Mouse (Mus musculus) left cerebral cortex, postnatal 4 days (tissue): ENCODE measurements around the gene Ppp1r1a. TPM values are rescaled to one million over a fixed set of nuclear protein-coding genes. Genes with fewer than 3 reads are reported as not detected.

Experiments
- DNase-seq: peaks from one replicate; pipeline ENCODE4 v3.0.0-alpha.2; 2022
- intact Hi-C: fragments of 180-260 bp; cut with DNase I; formaldehyde crosslinking; loops from one replicate; pipeline ENCODE4 v1.15.1; 2025
- total RNA-seq, 2 experiments: library from RNA; stranded (reverse); gene quantifications; 2 replicates each; pipeline ENCODE4 v1.2.3; 2021

The Ppp1r1a gene
- 100 to 1,000 TPM; 144 to 153 TPM for total RNA-seq

DNA sequence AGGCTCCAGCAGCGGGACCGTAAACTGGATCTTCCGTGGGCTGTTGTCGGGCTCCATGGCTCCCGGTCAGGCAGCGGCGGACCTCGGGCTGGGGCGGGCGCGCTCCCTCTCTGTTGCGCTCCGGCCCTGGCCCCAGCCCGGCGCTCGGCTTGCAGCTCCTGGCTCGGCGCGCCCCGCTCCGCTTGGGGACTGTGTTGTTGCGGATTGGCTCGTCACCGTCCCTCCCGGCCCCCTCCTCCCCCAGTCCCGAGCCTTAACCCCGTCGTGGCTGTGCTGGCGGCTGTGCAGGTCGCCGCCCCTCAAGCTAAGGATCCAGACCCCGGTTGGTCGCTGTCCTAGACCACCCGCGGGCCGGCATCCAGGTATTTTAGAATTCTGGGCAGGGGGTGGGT is at the start of gene Ppp1r1a:
Gene Ppp1r1a (minus strand): TSS at position 182 of the 392 bp plus-strand sequence.
- intact Hi-C loops = no loop called here

GRCm38 (mm10) chr15:103585876-103586275 is 48.1 kb upstream of the Ppp1r1a start:
- DNase-seq = no peak
- intact Hi-C loops = no loop called here

More for the DNA sequence above, at the start of gene Ppp1r1a:
- DNase-seq = peak; percentile 85

DNA sequence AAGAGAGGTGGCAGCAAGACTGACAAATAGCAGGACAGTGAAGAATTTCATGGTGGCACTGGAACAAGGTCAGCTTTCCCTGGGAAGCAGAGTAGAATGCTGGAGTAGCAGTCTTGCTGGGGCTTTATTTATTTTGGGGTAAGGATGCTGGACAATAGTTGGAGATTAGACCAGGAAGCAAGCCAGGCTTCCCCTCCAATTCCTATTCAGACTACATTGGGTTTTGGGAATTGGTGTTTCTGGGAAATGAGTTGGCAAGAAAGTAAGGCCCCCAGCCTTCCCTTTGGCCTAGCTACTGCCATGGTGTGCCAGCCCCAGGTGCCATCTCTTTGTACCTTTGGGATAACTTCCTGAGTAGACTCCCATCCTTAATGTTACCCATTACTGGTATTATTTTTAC is 27.2 kb upstream of the Ppp1r1a start, which contains the start of gene Glycam1:
Gene Glycam1 (minus strand): TSS at position 101 of the 400 bp plus-strand sequence.
- intact Hi-C loops = no loop called here
- DNase-seq = no peak

- peak; percentile 32 for DNase-seq
- intact Hi-C loops = no loop called here
These were observed 14.4 kb upstream of the Ppp1r1a start for GRCm38 (mm10) chr15:103552096-103552690.

DNA sequence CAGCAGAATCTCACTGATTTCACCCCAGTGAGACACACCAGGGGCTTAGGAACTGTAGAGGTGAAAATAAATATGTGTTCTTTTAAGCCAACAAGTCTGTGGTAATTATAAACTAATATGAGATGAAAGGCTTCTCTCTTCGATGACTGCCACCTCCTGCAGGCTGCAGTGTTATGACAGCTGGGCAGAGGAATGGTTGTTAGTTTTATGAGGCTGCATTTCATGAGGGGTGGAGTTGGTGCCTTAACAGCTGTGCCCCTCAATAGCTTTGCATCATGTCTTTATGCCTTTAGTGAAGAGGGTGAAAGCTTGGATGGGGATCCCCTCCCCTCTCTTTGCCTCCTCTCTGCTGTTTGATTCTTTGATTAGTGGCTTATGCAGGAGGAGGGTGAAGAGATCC is 13.2 kb upstream of the Ppp1r1a start:
- intact Hi-C loops = no loop called here

DNA sequence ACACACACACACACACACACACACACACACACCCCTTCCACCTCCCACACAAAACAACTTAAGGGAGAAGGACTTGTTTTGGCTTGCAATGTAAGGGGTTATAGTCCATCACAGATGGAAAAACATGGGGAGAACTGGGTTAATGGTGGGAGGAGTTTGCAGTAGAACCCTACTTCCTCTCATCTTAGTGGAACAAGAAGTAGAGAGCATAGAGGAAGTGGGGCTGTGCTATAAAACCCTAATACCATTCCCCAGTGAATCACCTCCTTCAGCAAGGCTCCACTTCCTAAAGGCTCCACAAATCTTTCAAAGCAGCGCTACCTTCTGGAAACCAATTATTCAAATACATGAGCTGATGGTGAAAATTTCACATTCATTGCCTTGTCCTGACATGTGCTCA is 11.7 kb upstream of the Ppp1r1a start:
- no peak for DNase-seq
- intact Hi-C loops = no loop called here

More for the DNA sequence above, 13.2 kb upstream of the Ppp1r1a start:
- DNase-seq = no peak

- no peak for DNase-seq
- intact Hi-C loops = no loop called here
These were observed 10.2 kb upstream of the Ppp1r1a start for GRCm38 (mm10) chr15:103547983-103548382.

- intact Hi-C loops = no loop called here
- DNase-seq = no peak
These were observed 4.7 kb upstream of the Ppp1r1a start for GRCm38 (mm10) chr15:103542526-103542925.

DNA sequence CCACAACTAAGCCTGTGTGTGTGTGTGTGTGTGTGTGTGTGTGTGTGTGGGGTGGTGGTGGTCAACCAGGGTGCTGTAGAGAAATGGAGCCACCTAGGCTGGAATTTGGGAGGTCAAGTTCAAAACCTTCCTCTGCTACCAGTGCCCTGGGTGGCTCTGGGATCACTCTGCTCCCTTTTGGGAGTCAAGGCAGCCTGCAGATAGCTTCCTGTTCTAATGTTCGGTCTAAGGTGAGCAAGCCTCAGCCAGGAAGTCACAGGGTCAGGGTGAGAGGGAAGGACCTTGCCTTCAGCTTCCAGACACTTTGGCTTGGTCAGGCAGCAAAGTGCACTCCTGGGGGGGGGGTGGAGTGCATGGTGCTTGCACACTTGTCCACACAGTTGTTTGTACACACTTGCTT is 2.8 kb upstream of the Ppp1r1a start:
- intact Hi-C loops = no loop called here
- DNase-seq = no peak

DNA sequence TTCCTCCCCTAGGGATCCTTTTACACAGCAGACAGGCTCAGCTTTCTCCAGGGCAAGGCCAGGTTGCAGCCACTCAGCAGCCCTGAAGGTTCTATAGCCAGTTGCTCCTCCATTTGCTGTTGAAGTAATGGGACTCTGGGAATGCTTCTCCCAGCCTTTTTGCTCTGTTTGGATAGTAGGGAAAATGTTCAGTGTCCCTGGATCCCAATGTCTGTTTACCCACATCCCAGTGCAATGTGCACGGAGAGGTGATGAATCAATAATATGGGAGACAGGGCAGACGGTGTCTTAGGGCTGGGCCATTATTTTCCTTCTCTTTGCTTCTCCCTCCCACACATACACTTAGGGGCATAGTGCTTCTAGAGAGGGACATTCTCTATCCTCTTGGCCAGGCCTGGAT is 1.5 kb upstream of the Ppp1r1a start:
- no peak for DNase-seq
- intact Hi-C loops = no loop called here

GRCm38 (mm10) chr15:103537011-103537821 is 587 bp downstream of the Ppp1r1a start:
- intact Hi-C loops = no loop called here

GRCm38 (mm10) chr15:103536456-103536855 is 1.3 kb downstream of the Ppp1r1a start:
- intact Hi-C loops = no loop called here
- DNase-seq = no peak

More at GRCm38 (mm10) chr15:103537011-103537821, 587 bp downstream of the Ppp1r1a start:
- peak; percentile 62 for DNase-seq

- DNase-seq = no peak
- intact Hi-C loops = no loop called here
These were observed 2.0 kb downstream of the Ppp1r1a start for GRCm38 (mm10) chr15:103535786-103536185.

GRCm38 (mm10) chr15:103535030-103535429 is 2.8 kb downstream of the Ppp1r1a start:
- intact Hi-C loops = no loop called here
- no peak for DNase-seq

DNA sequence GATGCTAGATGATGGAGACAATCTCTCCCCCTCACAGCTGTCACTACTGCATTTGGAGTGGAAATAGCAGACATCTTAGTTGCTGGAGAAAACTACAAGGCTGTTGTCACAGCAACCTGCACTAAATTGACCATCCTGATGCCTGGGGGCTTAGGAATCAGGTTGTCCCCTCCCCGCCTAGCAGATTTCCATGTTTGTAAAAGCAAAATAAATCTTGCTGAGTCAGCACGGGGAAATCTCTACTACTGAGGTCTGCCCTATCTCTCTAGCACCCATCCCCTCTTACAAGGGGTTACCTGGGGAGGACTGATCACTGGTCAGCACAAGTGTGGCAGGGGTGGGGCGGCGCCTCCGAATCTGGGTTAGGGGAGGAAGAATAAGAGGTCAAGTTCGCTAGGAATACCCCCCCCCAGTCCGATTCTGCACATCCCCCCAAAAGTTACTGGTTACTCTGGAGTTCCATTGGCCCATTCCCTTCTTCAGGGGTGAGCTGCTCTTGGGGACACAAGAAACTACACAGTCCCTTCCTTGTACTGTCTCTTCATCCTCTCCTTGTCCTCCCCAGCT is 3.7 kb downstream of the Ppp1r1a start:
- DNase-seq = no peak
- intact Hi-C loops = no loop called here

DNA sequence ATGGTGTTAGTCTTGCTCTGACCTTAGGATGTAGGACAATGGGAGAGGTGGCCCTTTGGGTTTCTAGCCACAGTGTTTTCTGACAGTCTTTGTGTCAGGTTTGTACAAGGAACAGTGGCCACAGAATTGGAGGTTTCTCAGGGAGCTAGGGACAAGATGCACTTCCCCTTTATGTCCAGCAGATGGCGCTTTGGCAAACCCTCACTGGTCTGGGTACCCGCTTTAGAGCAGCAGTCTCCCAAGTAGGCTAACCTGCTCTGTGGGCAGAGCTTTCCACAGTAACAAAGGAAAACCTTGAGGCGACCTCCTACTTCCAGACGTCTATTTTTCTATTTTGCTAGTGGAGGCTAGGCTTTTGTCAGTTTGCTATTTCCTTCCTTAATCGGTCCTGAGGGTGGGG is 7.4 kb downstream of the Ppp1r1a start:
- peak; percentile 54 for DNase-seq
- intact Hi-C loops = no loop called here

DNA sequence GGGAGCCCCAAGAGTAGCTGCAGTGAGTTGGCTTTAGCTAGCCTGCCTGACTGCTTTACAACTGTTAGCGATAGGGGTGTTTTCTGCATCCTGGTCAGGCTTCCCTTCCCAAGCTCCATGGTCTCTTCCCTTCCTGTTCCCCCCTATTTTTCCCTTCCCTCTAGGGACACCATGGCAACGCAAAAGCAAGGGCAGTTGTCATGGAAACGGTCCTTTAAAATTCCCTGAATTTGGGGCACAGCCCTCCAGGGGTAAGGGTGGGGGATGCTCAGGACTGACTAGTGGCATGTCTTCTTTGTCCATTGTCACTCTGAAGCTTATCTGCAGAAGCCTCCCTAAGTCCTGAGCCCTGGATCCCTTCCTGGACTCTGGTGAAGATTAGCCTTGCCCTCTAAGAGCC is 14.6 kb downstream of the Ppp1r1a start:
- no peak for DNase-seq

DNA sequence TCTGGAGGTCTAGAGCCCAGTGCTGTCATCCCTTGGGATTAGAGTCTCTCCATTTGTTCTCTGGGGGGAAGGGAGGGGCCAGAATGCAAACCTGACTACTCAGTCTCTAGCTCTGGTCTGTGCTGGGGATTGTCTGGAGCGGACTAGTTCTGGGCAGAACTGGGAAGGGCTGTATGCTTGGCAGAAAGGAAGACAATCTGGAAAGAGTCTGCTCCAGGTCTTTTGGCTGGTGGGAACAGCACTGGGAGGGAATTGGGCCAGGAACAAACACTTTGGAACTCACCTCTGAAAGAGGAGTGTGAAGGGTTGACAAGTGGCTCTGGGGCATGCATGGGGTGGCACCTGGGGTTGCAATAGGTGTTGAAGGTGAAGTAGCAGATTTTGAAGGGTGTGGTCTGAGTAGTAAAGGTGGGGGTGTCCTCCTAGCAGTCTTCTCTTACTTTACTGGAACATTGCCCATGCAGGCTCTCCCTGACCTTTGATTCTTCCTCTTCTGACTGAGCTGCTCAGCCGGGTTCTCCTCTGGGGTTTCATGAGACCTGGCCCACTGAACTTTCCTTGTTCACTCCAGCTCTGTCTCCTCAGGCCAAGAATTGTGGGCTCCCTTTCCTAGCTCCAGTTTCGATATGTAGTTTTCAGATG is 15.2 kb downstream of the Ppp1r1a start:
- intact Hi-C loops = no loop called here
- DNase-seq = no peak

More for the DNA sequence above, 14.6 kb downstream of the Ppp1r1a start:
- intact Hi-C loops = no loop called here

DNA sequence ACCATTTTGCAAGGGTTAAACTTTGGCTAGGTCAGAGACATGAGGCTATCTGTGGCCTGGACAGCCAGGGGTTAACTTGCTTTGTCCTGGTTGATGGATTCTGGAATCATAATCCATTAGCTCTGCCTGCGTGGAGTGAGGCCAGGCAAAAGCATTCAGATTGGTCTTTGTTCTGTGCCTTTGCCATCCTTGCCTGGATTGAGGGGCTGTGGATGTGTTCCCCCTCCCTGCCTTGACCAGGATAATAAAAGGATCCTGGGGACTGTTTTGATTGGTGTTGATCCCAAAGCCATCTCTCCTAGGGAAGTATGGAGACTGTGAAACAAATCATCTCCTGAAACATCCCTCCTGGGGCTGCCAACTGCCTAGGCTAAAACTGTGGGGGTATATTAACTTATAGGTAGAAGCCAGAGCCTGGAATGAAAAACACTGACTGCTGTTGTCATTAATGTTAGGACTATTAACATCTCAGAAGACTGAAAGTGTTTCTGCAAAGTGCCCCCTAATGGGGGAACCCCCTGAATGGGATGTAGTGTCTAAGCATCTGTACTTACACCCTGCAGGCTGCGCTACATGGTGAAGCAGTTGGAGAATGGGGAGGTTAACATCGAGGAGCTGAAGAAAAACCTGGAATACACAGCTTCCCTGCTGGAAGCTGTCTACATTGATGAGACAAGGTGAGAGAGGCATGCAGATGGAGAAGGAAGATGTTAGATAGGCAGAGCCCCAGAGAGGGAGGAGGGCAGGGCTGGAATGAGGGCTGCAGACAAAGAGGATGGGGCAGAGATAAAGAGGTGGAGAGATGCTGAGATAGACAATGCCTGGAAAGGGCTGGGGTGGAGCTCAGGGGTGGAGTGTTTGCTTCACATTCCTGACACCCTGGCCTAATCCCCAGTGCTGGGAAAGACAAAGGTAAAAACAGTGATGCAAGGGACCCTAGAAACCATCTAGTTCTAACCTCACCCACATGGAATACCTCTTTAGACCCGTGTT is 18.1 kb downstream of the Ppp1r1a start:
- intact Hi-C loops = no loop called here
- peak; percentile 65 for DNase-seq
